Mouse (Mus musculus): Measurements from ENCODE around the gene Ccsap. TPM values are rescaled to one million over a fixed set of nuclear protein-coding genes. Genes with fewer than 3 reads are reported as not detected.

The Ccsap gene
- polyA plus RNA-seq, 1 experiment from 2014 or later = 4.0 TPM

- Histone ChIP-seq H3K27ac (no peak overlapping the region), H3K36me3 (no peaks in the 10 kb centered on the region), H3K9me3 (no peaks in the 10 kb centered on the region), H3K4me1 (peaks cover 22% of the 10 kb centered on the region), H3K4me3 (no peak overlapping the region), H3K27me3 (ENCODE audit: insufficient read depth, poor library complexity, severe bottlenecking) (no peaks in the 10 kb centered on the region)
- DNase-seq (ENCODE audit: low spot score) = no peak
- WGBS = 45% methylated on average over 9 of the region's 9 CpGs
These were observed 12.0 kb upstream of the Ccsap start for GRCm38 (mm10) chr8:123872048-123872447.

- H3K4me3 ChIP-seq = no peak overlapping the region
- H3K4me1 ChIP-seq = peaks cover 9% of the 10 kb centered on the region
- H3K9me3 ChIP-seq = no peaks in the 10 kb centered on the region
- H3K27me3 ChIP-seq (ENCODE audit: insufficient read depth, poor library complexity, severe bottlenecking) = peaks cover 20% of the 10 kb centered on the region; the same call in 1 of the 2 replicates
- H3K27ac ChIP-seq = no peak overlapping the region
- DNase-seq (ENCODE audit: low spot score) = no peak
- 30% methylated on average over 5 of the region's 5 CpGs for WGBS
- no peaks in the 10 kb centered on the region for H3K36me3 ChIP-seq
These were observed 7.0 kb upstream of the Ccsap start for GRCm38 (mm10) chr8:123866971-123867370.

- Histone ChIP-seq H3K36me3 (no peaks in the 10 kb centered on the region), H3K27me3 (ENCODE audit: insufficient read depth, poor library complexity, severe bottlenecking) (peaks cover 32% of the 10 kb centered on the region; the same call in 1 of the 2 replicates), H3K4me3 (no peak overlapping the region), H3K9me3 (no peaks in the 10 kb centered on the region), H3K27ac (no peak overlapping the region), H3K4me1 (peaks cover 7% of the 10 kb centered on the region)
- DNase-seq (ENCODE audit: low spot score) = no peak
- WGBS = 80% methylated on average over 7 of the region's 7 CpGs
These were observed 5.8 kb upstream of the Ccsap start for GRCm38 (mm10) chr8:123865786-123866185.

GRCm38 (mm10) chr8:123860386-123860785, 377 bp upstream of the Ccsap start:
- Histone ChIP-seq H3K27me3 (ENCODE audit: insufficient read depth, poor library complexity, severe bottlenecking) (peaks cover 33% of the 10 kb centered on the region), H3K4me3 (0 out of 2 replicates have a peak overlapping the region, but pooled peaks have one; percentile 91), H3K27ac (no peak overlapping the region), H3K4me1 (peaks cover 13% of the 10 kb centered on the region), H3K9me3 (no peaks in the 10 kb centered on the region), H3K36me3 (no peaks in the 10 kb centered on the region)
- DNase-seq (ENCODE audit: low spot score) = no peak
- WGBS = 75% methylated on average over 4 of the region's 4 CpGs

- Histone ChIP-seq H3K9me3 (no peaks in the 10 kb centered on the region), H3K27me3 (ENCODE audit: insufficient read depth, poor library complexity, severe bottlenecking) (peaks cover 31% of the 10 kb centered on the region), H3K4me1 (peaks cover 10% of the 10 kb centered on the region), H3K4me3 (peak overlapping the region; percentile 91), H3K27ac (peak overlapping the region; percentile 90), H3K36me3 (no peaks in the 10 kb centered on the region)
- WGBS = under 1% methylated on average over 79 of the region's 79 CpGs
- DNase-seq (ENCODE audit: low spot score) = peak; percentile 96
These were observed 915 bp downstream of the Ccsap start for GRCm38 (mm10) chr8:123858941-123859647.

- Histone ChIP-seq H3K27ac (peak overlapping the region; percentile 90), H3K4me3 (peak overlapping the region; percentile 91), H3K36me3 (no peaks in the 10 kb centered on the region), H3K4me1 (0 out of 2 replicates have a peak, but pooled peaks cover 6% of the 10 kb centered on the region), H3K27me3 (ENCODE audit: insufficient read depth, poor library complexity, severe bottlenecking) (peaks cover 27% of the 10 kb centered on the region), H3K9me3 (no peaks in the 10 kb centered on the region)
- peak; percentile 73 for DNase-seq (ENCODE audit: low spot score)
- WGBS = under 1% methylated on average over 17 of the region's 17 CpGs
These were observed 1.5 kb downstream of the Ccsap start for GRCm38 (mm10) chr8:123858574-123858940.

- peaks cover 20% of the 10 kb centered on the region for H3K27me3 ChIP-seq (ENCODE audit: insufficient read depth, poor library complexity, severe bottlenecking)
- no peaks in the 10 kb centered on the region for H3K9me3 ChIP-seq
- H3K36me3 ChIP-seq = no peaks in the 10 kb centered on the region
- 0 out of 2 replicates have a peak, but pooled peaks cover 6% of the 10 kb centered on the region for H3K4me1 ChIP-seq
- DNase-seq (ENCODE audit: low spot score) = no peak
- no peak overlapping the region for H3K4me3 ChIP-seq
- WGBS = 71% methylated on average over 3 of the region's 3 CpGs
- H3K27ac ChIP-seq = no peak overlapping the region
These were observed 2.6 kb downstream of the Ccsap start for GRCm38 (mm10) chr8:123857361-123857760.

- 88% methylated on average over 9 of the region's 9 CpGs for WGBS
- H3K4me1 ChIP-seq = peaks cover 7% of the 10 kb centered on the region; the same call in 1 of the 2 replicates
- no peaks in the 10 kb centered on the region for H3K36me3 ChIP-seq
- no peak overlapping the region for H3K4me3 ChIP-seq
- H3K27me3 ChIP-seq (ENCODE audit: insufficient read depth, poor library complexity, severe bottlenecking) = no peaks in the 10 kb centered on the region
- DNase-seq (ENCODE audit: low spot score) = no peak
- no peak overlapping the region for H3K27ac ChIP-seq
- H3K9me3 ChIP-seq = no peaks in the 10 kb centered on the region
These were observed 5.1 kb downstream of the Ccsap start for GRCm38 (mm10) chr8:123854733-123855475.

GRCm38 (mm10) chr8:123854252-123854651, 5.8 kb downstream of the Ccsap start:
- WGBS = 67% methylated on average over 1 of the region's 1 CpGs
- Histone ChIP-seq H3K36me3 (no peaks in the 10 kb centered on the region), H3K27me3 (ENCODE audit: insufficient read depth, poor library complexity, severe bottlenecking) (no peaks in the 10 kb centered on the region), H3K4me1 (peaks cover 9% of the 10 kb centered on the region; the same call in 1 of the 2 replicates), H3K9me3 (no peaks in the 10 kb centered on the region), H3K27ac (no peak overlapping the region), H3K4me3 (no peak overlapping the region)
- no peak for DNase-seq (ENCODE audit: low spot score)

GRCm38 (mm10) chr8:123851590-123851989, 8.4 kb downstream of the Ccsap start:
- DNase-seq (ENCODE audit: low spot score) = no peak
- no peaks in the 10 kb centered on the region for H3K27me3 ChIP-seq (ENCODE audit: insufficient read depth, poor library complexity, severe bottlenecking)
- H3K4me3 ChIP-seq = no peak overlapping the region
- H3K9me3 ChIP-seq = no peaks in the 10 kb centered on the region
- no peak overlapping the region for H3K27ac ChIP-seq
- H3K36me3 ChIP-seq = no peaks in the 10 kb centered on the region
- peaks cover 3% of the 10 kb centered on the region for H3K4me1 ChIP-seq
- 71% methylated on average over 5 of the region's 5 CpGs for WGBS

GRCm38 (mm10) chr8:123849352-123849751, 10.7 kb downstream of the Ccsap start:
- Histone ChIP-seq H3K4me1 (peaks cover 3% of the 10 kb centered on the region), H3K27ac (no peak overlapping the region), H3K36me3 (no peaks in the 10 kb centered on the region), H3K4me3 (no peak overlapping the region), H3K9me3 (no peaks in the 10 kb centered on the region), H3K27me3 (ENCODE audit: insufficient read depth, poor library complexity, severe bottlenecking) (no peaks in the 10 kb centered on the region)
- DNase-seq (ENCODE audit: low spot score) = no peak
- 81% methylated on average over 4 of the region's 4 CpGs for WGBS

- no peak for DNase-seq (ENCODE audit: low spot score)
- Histone ChIP-seq H3K27ac (no peak overlapping the region), H3K4me3 (no peak overlapping the region), H3K27me3 (ENCODE audit: insufficient read depth, poor library complexity, severe bottlenecking) (no peaks in the 10 kb centered on the region), H3K9me3 (no peaks in the 10 kb centered on the region), H3K4me1 (peaks cover 3% of the 10 kb centered on the region), H3K36me3 (no peaks in the 10 kb centered on the region)
- 63% methylated on average over 3 of the region's 3 CpGs for WGBS
These were observed 12.5 kb downstream of the Ccsap start for GRCm38 (mm10) chr8:123847546-123847945.

- DNase-seq (ENCODE audit: low spot score) = no peak
- WGBS = 89% methylated on average over 12 of the region's 12 CpGs
- Histone ChIP-seq H3K27ac (no peak overlapping the region), H3K4me3 (no peak overlapping the region), H3K27me3 (ENCODE audit: insufficient read depth, poor library complexity, severe bottlenecking) (no peaks in the 10 kb centered on the region), H3K9me3 (no peaks in the 10 kb centered on the region), H3K36me3 (no peaks in the 10 kb centered on the region), H3K4me1 (peaks cover 3% of the 10 kb centered on the region)
These were observed 13.5 kb downstream of the Ccsap start for GRCm38 (mm10) chr8:123846509-123846908.

Data from heart, embryonic 10.5 days (tissue).